Mouse (Mus musculus): Measurements from ENCODE around the gene Was.

GRCm38 (mm10) chrX:8139480-8139879, 49.2 kb upstream of the Was start:
- no peak for TF ChIP-seq FLI1 (IDR thresholded peaks at IDR 0.05; ENCODE audit: low read length)
- TF ChIP-seq GATA1 (IDR thresholded peaks at IDR 0.05; ENCODE audit: borderline replicate concordance, low read length) = no peak
